Mouse (Mus musculus): Measurements from ENCODE around the gene Ttc13.

The Ttc13 gene

DNA sequence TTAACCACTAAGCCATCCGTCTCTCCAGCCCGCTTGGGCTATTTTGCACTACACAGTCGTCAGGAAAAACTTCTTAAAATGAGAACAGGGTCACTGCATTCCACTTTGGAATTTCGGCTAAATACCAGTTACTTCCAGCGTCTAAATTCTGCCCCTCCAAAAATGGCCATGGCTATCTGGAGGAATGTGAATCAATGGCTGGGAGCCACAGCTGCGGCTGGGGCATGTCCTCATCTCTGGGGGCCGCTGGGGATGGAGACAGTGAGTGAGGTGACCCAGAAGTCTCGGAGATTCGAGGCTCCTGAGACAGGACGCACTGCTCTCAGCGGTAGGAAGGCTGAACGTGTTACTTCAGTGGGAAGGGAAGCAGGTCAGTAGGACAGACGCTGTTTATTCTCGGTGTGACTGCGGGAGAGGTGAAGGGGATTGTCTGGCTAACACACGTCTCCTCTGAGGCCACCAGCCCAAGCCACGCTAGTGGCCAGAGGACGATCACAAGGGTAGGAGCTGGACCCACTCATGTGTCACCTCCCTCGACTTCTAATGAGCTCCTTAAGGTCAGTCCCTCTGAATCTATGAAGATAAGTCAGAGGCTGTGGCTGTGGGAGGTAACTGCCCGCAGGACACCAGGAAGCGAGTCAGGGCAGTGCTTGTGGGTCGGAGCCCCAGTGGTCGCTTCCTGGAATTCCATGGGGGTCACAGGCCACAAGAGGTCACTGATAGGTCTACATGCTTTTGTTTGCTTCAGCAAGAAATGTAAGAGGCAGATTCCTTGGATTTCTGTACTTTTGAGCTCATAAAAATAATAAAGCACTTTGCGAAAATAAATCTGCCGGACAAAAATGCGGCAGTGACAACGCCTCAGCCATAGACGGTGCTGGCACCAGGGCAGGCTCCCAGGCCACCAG, 68.0 kb downstream of the Ttc13 start:
- no peak for DNase-seq

DNA sequence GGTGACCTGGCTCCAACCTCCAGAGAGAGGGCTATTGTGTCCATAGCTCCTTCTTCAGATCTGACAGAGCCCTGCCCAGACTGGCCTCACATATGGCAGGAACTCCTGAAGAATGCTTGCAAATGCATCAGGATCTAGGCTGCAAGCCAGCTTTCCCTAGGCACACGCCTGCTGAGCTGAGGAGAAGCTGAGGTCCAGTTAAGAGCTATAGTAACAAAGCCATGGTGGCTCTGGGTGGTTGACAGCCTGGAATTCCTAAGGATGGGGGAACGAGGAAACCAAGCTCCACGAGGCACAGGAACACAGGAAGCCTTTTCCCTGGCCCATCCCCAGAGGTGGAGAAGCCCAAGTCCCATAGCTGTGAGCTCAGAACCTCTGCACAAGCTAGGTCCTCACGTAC, 69.2 kb downstream of the Ttc13 start:
- no peak for DNase-seq

DNA sequence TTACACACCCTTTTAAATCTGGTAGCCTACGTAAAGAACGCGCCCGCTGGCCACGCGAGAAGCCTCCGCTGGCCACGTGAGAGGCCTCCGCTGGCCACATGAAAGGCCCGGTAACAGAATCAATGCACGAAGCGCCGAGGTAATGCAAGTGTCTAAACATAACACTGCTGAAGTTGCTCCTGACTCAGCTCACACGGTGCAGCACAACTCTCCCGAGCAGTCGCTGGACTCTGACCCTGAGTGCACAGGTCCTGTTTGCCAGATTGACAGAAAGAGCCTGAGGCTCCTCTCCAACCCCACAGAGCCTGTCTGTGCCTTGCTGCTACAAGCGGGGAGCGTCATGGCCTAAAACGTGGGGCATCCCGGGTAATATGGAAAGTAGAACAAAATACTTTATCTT, 70.0 kb downstream of the Ttc13 start:
- no peak for DNase-seq

DNA sequence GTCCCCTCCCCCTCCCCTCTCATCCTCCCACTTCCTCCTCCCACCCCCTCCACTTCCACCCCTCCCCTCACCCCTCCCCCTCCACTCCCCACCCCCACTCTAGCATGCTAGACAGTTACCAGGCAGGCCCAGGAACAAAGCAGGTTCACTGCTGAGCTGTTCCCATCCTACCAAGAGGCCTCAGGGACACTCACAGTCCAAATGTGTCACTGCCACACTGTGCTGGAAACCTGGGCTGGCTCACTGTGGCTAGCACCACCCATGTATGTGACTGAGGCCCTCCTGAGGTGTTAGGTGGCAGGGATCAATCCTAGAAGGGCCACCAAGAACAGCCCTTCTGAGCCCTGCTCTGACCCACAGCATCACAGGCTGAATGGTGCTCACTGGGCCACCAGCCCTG, 73.5 kb downstream of the Ttc13 start:
- DNase-seq = no peak

DNA sequence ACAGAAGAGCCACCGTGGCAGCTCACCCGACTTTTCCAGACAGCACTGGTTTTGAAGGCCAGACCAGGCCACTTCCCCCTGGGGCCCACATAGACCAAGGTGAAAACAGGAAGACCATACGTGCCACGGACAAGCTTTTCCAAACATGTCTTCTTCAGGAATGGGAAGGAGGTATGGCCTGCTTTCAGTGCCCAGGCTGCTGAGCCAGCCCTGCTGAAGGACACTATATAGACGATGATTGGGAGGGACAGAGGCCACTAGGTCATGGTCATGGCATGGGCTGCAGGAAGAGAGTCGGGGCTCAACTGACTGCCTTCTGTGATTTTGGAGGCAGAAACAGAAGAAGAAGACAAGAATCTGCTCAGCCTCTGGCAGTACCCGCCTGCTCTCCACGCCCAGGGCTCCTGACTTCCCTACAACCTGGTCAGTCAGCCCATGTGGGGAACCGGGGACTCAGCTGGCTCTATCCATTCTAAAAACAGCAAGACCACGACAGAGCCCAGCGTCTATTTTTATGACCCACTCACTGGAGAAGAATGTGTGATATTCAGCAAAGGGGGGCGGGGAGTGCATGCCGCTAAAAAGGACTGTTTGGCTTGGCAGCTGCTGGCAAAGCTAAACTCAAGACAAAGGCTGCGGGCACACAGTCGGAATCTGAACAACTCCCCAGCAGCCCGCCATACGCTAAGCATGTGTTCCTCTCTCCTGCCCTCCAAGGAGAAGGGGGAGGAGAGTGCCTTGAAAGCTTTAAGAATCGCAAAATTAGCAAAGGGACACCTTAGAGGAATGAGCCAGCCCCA, 78.0 kb downstream of the Ttc13 start:
- DNase-seq = no peak

DNA sequence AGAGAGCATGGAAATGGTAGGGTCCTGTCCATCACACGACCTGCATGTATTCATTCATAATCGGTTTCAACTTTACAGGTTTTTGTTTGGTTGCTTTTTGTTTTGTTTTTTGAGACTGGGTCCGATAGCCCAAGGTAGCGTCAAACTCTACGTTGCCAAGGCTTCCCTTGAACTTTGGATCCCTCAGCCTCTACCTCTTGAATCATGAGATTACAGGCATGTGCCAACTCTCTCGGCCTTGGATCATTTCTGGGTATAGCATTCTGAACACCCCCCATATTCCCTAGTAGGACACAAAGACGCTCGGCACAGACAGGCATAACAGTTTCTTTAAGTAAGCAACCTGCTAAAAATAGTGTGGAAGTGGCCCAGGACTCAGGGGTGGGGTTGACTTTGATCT, 80.2 kb downstream of the Ttc13 start:
- DNase-seq = no peak

DNA sequence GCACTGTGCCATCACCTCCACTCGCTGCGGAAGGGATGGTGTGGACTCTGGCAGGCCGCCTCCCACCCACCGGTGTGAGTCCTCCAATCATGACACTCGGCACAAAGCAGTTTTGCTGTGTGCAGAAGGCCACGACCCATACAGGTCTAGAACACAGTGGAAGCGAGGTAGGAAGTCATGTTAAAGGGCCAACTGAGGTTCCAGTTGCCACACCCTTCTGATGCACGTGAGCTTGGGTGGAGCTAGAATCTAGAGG, 86.6 kb downstream of the Ttc13 start:
- no peak for DNase-seq

DNA sequence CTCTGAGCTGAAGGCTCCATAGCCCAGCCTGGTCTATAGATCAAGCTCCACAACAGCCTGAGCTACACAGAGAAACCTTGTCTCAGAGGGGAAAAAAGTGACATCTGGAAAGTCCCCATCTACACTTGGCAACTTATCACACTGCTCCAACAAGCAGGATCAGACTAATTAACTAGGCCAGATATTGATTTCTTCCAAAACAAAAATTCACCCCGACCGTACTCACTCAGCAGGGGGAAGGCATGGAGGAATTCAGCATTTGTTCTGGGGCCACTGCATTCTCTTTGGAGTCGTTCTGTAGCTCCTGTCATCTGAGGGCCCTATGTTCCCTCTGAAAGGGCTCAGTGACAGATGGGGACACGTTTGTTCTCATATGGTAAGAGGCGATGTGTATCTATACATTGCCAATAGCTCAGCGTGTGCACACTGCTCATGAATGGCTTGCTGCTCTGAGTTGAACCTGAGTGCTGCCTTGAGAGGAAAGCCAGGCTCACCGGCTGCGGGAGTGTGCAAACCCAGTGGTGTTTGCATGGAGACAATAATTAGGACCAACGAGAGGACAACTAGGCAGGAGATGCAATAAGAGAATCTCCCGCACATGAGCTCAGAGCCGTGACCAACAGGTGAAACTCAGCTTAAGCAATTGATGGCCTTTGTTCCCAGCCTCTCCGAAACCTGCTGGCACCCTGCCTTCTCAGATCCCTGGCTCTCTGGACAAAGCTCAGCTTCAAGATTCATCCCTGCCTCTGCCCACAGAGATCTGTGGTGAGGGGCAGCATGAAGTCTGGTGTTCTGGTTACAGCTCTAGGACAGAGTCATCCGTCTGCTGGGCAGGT, 87.2 kb downstream of the Ttc13 start:
- DNase-seq = no peak

DNA sequence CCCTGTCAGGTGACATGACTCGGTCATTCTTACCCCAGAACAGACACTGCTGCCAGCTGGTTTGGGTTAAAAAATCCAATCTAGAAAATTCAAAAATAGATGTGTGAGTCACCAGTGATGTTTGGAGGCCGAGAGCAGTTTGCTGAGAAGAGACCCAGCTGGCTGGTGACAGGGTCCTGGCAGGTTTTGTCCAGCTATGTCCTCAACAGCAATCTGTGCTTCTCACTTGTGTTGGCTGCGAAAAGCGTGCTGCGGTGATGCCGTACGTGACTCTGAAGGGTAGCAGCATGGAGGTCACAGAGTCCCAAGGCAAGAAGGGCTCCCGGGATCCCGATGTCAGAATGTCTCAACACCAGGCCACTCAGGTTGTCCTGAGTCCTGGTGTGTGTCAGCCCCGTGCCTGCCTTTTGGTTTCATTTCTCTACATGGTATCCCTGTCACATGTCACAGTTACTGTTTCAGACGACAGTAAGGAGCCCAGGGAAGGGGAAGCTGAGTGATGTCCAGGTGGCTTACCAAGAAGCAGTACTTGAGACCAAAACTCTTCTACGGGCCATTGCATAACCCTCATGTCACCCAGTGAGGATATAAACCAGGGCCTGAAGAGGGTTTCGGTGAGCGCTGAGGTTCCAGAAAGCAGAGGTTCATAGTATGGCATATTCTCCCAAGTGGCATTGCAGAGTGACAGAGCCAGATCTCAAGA, 88.6 kb downstream of the Ttc13 start:
- no peak for DNase-seq

DNA sequence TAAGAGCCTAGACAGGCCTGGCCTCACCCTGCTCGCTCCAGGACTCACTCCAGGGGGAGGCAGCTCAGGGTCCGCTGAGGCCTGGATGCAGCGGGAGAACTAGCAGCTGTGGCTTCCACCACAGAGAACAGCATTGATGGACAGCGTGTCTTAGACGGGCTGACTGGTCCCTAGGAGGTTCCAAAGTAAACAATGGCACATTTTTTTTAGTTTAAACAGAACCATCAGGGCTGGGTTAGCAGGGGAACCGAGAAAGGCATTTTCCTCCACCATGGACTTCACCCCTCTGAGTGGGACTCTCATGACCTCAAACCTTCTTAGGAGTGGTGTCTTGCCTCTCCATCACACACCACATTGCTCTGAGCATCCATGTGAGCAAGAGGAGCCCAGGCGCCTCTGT, 89.8 kb downstream of the Ttc13 start:
- DNase-seq = no peak

DNA sequence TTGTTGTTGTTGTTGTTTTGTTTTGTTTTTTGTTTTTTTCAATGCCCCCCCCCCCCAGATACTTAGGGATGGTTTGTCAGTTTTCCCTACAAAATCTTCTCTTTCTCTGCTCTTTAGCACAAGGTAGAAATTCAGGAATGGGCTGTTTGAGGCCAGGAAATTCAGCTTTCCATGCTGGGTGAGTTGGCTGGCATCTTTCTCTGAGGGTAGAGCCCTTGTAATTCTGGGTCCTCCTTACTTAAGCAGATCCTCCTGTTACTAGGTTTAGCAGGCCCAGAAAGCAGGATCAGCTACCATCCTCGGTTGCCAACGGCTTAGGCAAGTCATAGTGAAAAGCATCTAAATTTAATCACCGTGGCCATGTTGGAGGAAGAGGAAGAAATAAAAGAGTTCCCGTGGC, 90.9 kb downstream of the Ttc13 start:
- no peak for DNase-seq

DNA sequence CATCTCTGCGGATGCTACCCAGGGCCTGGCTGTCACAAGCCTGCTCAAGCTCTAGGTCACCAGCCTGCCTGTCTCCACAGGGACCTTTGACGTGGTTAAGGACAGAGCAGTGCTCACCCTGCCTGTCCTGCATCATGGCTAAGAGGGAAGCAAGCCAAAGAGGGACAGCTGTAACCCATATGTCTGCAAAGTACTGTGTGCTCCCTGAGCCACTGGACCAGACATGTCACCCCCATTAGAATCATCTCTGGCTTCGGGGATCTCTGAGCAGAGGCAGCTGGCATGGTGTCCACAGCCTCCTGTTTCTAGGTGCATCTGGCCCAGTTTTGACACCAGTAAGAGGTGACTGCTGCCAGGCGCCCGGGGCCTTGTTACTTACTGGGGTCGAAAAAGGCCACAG, 91.3 kb downstream of the Ttc13 start:
- no peak for DNase-seq

DNA sequence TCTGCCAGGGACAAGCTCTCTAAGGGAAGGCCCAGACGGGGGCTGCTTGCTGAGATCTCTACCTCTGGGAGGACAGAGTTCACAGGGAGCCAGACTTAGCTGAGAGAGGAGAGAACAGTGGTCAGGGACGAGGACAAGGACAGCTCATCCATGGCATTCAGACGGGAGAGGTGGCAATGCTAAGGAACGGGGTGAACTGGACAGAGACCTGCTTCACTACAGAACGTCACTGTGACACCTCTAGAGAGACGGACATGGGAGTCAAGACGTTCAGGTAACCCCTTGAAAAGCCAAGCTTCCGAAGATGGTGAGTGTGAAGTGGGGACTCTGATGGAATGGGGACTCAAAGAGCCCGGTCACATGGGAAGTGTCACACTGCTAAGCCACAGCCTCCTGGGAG, 95.5 kb downstream of the Ttc13 start:
- DNase-seq = no peak

All from thymus, postnatal 4 days (tissue).